Mouse (Mus musculus): ENCODE results near the gene Fam208b.

Gene Fam208b

DNA sequence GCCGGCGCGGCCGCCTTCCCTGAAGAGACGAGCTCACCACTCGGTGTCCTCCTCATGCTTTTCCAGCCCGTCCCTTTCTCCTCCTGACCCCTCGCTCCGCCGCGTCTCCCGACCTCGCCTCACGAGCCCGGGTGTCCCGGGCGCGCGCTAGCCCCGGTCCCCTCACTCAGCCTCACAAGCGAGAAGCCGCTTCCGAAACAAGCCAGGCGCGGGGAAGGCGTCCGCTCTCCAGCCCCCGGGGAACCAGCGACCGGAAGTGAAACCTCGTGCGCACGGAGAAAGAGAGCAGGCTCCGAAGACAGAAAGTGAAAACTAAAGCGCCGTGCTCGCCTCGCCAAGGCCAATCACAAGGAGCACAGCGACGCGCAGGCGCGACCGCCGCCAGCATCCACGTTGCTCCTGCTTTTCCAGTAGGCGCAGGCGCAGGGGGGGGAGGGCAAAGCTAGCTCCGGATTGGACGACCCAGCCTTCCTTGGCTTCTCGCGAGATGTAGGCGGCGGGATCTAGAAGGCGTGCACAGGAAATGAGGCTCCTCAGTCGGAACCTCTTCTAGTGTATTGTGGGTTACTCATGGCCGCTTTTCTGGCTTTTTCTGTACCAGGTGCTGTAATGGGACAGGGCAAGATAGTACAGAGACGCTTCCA lies at the start of gene Fam208b:
Gene Fam208b (minus strand): TSS at position 314 of the 644 bp plus-strand sequence.
- DNase-seq (ENCODE audit: low spot score in 2 of 2) = peak; percentile 98

DNA sequence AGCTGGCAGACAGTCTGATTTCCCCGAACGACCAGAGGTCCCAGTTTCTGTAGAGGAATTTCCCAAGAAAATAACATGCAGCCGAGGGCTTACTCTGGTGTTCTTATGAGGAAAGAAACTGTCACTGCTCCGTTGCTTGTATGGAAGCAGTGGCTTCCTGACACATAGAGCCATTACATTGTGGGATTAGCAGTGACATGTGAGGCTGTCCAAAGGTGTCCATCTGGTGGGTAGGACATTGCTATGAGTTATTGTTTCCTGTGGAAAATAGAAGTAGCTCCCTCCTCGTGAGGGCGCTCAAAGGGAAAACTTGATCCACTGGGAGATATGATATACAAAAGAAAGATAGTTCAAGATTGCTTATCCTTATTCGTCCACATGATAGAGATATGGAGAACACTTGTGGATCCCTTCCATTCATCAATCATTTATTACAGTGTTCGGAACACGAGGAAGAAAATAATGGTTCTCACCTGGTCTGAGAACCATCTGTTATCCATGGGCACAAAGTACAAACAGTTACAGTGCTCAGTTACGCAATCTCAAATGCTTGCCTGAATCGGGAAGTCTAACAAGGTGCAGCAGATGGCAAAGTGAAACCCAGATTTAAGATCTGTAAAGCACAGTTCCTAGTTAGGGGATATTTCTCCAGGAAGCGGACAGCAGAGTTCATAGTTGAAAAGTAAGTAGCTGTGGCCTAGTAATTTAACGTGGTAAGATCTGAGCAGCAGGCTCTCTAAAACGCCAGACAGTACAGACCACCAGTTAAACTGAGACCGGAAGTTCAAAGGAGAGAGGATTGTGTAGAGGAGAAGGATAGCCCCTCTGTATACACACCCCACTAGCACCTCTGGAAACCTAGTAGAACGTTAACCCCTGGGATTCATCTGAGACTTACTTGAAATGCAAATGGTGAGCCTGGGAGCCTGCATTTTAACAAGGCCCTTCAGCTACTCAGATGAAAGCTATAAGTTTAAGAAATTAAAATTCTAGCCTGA lies 48.6 kb upstream of the Fam208b start:
- no peak for DNase-seq (ENCODE audit: low spot score in 2 of 2)

DNA sequence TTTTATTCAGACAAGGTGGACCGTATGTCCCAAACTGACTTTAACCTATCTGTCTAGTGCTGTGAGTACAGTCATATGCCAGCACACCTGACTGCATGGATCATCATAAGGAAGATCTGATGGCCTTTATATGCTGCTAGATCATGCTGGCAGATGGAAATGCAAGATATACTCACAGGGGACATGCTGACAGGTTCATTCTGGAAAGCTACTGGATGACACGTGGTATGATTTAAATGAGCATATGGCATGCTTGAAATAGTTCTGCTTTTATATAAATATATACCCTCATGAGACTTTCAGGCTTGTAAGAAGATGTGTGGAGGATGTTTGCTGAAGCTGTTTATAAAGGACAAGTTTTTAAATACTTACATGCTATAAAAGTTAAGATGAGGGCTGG lies 43.5 kb upstream of the Fam208b start:
- DNase-seq (ENCODE audit: low spot score in 2 of 2) = no peak

DNA sequence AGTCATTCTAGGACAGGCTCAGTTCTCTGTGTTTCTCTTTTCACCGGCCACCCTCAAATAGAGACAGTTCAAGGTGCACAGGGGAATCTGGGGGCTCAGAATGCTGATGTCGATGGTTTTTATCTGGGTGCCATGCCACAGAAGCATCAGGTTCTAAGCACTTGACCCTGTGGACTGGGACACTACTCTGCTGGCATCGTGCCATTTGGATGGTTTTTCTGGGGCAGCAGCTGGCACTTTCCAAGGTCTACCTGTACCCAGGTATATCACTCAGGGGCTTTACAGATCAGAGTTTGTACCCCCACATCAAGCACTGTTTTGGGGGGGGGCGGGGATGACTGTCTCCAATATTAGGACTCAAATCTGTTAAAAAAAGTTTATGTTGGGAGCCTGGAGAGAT lies 39.7 kb upstream of the Fam208b start:
- DNase-seq (ENCODE audit: low spot score in 2 of 2) = no peak

DNA sequence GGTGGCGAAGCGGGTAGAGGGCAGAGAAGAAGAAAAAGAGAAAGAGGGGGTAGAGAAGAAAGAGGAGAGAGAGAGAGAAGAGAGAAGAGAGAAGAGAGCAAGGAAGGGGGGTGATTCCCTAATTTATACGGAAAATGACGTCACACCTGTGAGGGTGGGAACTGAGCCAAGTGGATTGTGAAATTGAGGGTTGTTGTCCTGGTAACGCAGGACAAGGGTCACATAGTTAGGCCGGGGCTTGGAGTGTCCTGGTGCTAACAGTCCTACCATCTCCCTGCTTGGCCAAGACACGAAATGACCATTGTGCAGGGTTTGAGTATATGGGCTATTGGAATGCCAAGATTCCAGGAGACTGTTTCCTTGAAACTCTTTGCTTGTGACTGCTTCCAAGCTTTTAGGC lies 35.7 kb upstream of the Fam208b start:
- DNase-seq (ENCODE audit: low spot score in 2 of 2) = no peak

DNA sequence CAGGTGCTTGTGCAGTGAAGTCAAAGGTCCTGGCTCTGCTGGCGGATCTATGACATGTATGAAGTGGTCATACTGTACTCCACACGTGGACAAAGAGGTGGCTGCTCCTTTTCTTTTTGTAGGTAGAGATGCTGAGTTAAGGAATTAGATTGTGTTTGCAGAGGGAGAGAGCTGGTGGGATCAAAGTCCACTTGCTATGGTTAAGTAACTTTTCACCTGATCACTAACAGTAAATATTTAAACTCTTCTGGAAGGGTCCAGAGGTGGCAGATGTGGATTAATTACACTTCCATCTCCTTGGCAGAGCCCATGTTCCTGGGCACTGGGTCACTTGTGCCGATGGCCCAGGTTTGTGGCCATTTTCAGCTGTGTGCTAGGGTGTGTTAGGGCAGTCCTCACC lies 35.0 kb upstream of the Fam208b start:
- DNase-seq (ENCODE audit: low spot score in 2 of 2) = no peak

DNA sequence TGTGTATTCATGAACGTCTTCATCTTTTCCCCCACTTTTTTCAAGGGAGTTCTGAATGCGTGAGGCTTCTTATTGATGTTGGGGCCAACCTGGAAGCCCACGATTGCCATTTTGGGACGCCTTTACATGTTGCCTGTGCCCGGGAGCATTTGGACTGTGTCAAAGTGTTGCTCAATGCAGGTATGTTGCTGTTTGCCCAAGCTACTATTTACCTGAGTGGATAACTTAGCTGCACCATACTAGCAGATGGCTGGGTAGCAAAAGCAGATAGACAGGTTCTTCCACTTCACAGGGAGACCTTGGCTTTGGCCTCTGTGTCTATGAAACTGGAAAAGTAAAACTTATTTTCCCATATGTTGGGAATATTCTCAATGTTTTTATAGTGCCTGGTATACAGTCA lies 34.0 kb upstream of the Fam208b start:
- no peak for DNase-seq (ENCODE audit: low spot score in 2 of 2)

DNA sequence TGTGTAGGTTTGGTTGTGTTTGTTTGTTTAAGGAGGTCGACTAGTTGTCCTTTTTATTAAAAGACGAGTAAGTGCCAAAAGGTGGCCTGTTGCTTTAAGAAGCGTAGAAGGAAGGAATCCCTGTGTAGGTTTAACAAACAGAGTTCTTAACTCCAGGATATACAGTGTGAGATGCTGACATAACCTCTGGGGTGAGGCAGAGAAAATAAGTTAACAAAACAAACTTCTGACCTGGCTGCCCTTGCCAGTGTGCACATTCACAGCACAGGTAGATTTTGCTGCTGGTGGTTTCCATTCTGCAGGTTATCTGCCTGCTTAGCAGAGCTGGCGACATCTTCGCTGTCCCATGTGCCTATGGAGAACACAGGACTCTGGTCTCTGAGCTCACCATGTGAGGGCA lies 31.6 kb upstream of the Fam208b start:
- no peak for DNase-seq (ENCODE audit: low spot score in 2 of 2)

DNA sequence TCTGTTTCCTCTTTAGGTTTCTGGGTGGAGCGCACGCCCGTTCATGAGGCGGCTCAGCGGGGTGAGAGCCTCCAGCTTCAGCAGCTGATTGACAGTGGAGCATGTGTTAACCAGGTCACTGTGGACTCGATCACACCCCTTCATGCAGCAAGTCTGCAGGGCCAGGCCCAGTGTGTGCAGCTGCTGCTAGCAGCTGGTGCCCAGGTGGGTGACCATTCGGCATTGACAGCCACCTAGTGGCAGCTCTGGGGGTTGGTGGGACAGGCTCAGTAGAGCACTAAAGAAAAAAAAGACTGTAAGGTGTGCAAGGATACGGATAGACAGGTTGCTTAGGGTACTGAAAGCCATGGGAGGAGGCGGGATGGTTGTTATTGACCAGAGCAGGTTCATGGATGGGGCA lies 31.1 kb upstream of the Fam208b start:
- peak; percentile 35 to 36 for DNase-seq (ENCODE audit: low spot score in 2 of 2)

DNA sequence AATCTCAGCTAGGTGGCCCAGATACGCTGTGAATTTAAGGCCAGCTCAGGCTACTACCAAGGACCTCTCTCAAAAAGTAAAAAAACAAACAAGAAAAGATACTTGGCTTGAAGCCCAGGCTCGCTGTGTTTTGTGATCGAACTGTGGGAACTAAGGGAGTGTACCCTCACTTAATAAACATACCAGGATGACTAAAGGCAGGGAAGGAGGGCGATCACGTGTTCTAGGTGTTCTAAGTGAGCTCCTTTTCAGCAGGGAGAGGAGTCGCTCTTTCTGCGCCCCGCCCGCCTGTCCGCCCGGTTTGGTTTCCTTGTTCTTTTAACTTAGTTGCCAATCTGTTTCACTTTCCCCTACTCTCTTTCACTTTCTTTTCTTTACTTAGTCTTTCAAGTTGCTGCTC lies 25.9 kb upstream of the Fam208b start:
- peak; percentile 44 to 45 for DNase-seq (ENCODE audit: low spot score in 2 of 2)

DNA sequence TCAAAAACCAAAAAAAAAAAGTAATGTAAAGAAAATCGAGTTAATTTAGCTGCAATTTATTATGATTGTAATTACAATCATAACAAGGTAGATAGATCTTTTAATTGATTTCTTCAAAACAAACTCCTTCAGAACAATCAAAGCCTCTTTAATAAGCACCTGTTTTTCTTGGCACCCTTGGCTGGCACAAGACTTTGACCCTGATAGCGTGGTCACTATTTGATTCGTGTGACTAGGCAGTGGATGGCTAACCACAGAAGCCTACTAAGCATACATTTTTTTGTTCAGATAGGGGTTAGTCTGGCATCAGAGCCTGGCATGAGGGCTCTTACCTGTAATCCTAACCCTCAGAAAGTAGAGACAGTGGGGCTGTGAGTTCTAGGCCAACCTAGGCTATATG lies 24.2 kb upstream of the Fam208b start:
- DNase-seq (ENCODE audit: low spot score in 2 of 2) = no peak

DNA sequence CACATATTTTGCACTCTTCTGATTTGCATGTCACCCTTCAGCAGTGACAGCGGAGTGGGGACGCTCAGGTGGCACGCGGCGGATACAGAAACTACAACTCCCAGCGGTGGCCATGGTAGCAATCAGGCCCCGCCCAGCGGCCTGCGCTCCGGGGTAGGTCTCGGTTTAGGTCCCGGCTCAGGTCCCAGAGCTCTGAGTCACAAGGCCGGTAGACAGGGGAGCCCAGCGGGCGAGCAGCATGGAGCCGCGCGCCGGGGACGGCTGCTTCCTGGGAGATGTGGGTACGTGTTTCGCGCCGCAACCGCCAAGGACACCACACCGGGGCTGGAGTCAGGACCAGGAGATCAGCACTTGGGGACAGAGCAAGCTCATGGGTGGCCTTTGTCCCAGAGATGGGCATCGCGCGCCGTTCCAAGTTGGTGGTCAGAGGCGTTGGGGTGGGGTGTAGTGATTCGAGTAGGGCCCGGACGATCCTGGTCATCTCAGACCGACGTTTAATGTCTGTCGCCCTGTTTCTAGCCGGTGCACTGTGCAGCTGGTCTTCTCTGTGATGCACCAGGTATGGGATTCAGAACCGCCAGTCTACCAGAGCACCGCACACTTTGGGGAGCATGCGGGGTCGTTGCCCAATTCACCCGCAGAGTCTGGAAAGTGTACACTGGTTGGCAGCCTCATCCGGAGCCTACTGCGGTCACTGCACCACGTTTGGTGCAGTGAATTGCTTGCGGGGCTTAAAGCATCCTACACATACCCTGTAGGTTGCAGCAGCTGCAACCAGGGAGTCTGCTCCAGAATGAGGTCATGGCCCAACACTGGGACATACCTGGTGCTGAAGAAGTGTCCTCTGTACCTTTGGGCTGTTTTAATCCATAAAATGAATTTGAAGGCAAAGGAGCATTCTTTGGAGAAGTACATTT lies 23.2 kb upstream of the Fam208b start, which contains the start of gene Asb13:
Gene Asb13 (plus strand): TSS at position 138 of the 917 bp plus-strand sequence.
- DNase-seq (ENCODE audit: low spot score in 2 of 2) = peak; percentile 90

DNA sequence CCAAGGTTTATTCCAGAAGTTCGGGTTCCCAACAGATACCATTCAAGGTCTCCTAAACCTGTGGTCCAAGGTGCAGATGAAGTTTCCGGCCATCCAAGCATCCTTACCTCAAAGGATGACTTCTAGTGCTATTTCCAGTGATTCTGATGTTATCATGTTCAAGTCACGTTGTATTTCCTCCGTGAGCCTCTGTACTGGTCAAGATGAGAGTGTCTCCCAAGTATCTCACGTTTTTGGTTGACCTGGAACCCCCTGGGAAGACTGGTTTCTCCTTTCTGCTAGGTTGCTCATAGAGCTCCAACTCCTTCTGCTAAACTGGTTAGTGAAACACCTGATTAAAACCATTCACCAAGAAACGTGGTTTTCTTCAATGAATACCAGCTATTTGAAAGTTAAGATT lies 22.2 kb upstream of the Fam208b start:
- no peak for DNase-seq (ENCODE audit: low spot score in 2 of 2)

DNA sequence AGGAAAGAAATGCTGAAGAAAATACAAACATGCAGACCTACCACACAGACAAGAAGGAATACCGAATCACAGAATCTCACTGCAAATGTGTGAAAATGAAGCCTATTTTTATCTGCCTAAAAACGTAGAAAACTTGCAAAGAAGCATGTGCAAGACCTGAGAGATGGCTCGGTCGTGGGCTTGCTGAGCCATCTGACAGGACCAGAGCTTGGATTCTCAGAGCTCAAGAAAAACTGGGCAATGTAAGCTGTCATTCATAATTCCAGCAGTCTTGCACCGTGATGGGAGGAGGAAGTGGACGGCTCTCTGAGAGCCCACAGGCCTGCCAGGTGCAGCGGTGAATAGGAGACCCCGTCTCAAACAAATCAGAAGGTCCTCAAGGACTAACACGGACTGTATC lies 21.6 kb upstream of the Fam208b start:
- DNase-seq (ENCODE audit: low spot score in 2 of 2) = no peak

DNA sequence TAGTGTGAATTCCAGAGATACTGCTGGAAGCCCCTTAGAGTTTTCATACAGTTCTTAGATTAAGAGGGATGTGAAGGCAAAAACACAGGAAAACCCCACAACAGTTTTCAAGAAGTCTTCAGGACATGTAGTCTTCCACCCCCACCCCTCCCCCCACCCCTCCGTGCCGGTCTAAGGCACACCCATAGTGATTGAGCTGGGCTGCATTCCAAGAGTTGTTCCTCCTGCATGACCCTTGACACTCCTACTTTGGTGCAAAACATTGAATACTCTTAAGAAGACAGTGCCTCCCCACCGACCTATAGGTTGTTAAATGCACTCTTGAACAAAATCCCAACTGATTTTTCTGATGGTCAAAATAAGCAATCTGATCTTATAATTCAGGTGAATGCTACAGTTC lies 17.2 kb upstream of the Fam208b start:
- no peak for DNase-seq (ENCODE audit: low spot score in 2 of 2)

DNA sequence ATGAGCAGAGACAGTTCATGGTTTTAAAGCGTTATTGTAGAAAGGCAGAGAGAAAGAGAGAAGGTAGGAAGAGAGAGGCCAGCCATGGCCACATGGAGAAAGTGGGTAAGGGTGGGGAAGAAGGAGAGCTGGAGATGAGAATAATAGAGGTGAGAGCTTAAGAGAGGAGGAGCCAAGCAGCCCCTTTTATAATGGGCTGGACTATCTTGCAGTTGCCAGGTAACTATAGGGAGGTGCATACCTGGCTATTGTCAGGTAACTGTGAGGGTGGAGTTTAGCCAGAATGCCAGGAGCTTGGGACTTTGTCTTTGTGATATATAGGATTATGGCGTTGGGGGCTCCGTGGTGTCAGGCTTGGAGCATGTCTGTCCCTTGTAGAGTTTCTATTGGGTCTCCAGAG lies 16.2 kb upstream of the Fam208b start:
- DNase-seq (ENCODE audit: low spot score in 2 of 2) = no peak

DNA sequence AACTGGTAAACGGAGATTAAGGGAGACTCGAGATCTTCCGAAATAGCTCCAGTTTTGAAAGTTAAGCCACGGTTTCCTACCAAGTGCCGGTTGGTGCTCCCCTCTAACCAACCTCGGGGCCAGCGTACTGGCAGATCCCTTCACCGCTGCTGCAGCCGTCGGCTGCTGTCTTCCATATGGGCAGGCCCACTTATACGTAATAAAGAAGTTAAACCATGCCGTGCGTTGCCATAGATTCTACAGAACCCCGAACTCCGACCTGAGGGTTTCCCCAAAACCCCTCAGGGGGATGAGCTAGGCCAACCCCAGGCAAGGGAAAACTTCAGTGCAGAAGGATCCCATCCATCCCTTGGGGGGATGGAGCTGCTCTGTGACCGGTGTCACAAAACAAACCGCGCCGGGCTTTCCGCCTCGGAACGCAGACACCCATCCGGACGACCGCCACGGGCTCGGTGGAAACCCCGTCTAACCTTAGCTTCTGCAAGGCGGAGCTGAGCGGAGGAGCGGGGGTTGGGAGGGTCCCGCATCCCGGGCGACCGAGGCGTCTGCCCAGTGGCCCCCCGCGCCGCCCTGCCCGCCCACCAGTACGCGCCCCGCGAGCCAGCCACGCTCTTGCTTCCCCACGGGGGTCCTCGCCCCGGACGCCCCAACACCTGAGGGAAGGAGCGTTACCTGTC lies 652 bp downstream of the Fam208b start:
- DNase-seq (ENCODE audit: low spot score in 2 of 2) = peak; percentile 14 to 37

DNA sequence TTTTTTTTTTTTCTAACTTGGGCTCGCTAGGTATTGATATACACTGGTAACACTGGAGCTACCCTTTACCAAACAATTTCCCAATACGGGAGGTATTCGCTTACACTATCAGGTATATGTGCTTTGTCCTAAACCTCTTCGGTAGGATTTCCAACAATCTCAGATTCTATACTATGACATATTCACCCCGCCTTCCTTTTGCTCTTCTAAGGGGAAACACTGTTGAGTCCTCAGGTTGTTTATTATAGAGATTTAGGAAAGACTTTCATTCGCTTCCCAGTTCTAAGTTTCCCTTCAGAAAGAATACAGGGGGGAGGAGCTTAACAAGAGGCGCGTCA lies 1.2 kb downstream of the Fam208b start:
- peak in 1 of 2 experiments; percentile 24 for DNase-seq (ENCODE audit: low spot score in 2 of 2)

DNA sequence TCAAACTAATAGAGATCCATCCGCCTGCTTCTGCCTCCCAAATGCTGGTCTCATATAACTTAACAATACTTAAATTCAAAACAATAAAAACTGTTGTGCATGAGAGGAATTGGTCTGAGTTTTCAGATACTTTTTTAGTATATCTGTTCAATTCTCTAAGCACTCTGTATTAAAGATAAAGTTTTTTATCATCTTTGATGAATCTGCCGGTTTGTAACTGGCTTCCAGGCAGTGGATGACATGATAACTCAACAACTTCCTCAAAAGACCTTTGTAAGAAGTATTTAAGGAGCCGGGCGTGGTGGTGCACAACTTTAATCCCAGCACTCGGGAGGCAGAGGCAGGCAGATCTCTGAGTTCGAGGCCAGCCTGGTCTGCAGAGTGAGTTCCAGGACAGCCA lies 14.7 kb downstream of the Fam208b start:
- no peak for DNase-seq (ENCODE audit: low spot score in 2 of 2)

DNA sequence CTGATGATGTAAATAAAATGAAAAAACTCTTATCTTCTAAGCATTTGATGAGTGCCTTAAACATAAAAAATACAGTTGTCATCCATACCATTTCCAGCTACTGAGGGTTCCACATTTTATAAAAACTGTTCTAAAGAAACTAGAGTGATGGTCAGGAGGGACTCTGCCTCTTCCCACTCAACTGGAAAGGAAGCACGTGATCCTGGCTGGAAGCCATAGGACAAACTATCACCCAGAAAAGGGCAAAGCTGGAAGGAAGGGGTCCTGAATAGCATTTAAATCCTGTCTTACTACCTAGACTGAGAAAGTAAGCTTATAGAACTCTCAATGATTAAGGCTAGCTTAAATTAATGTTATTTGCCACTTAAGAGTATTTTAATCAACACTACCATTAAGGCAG lies 16.6 kb downstream of the Fam208b start:
- DNase-seq (ENCODE audit: low spot score in 2 of 2) = no peak

DNA sequence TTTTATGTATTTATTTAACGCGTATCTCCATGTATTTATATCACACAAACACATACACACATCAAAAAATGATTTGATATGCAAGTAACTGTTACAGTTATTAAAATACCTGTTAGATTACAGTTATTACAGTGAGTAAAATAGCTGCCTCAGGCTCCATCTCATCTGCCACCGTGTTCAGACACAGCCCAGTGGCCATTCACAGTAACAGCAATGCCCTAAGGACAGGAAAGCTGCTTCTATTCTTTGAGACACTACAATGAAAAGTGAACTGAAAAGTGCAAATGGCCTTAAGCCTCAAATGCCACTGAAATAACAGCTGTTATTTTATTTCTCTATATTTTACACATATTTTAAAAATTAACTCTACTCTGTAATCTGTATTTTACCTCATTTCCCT lies 20.1 kb downstream of the Fam208b start:
- no peak for DNase-seq (ENCODE audit: low spot score in 2 of 2)
